Mouse (Mus musculus): ENCODE measurements around the gene Mlana.

- TF ChIP-seq CTCF (IDR thresholded peaks at IDR 0.05; ENCODE audit: low read depth), result no peak
- no peak for TF ChIP-seq EP300 (IDR thresholded peaks at IDR 0.05; ENCODE audit: low read depth)
These were observed 2.6 kb upstream of the Mlana start for GRCm38 (mm10) chr19:29695071-29695470.

All from heart, postnatal 0 days (tissue).